Mouse (Mus musculus): Measurements from ENCODE around the gene Sirt2.

GRCm38 (mm10) chr7:28827338-28827737, 60.8 kb downstream of the Sirt2 start:
- TF ChIP-seq CTCF (IDR thresholded peaks at IDR 0.05; ENCODE audit: borderline replicate concordance, insufficient read depth, low read depth, low read length) = no peak
- TF ChIP-seq POLR2A (IDR thresholded peaks at IDR 0.05; ENCODE audit: borderline replicate concordance, insufficient read depth, low read length) = no peak

All from cerebellum, adult 2 months (tissue).